Mouse (Mus musculus): ENCODE results near the gene Cacnb1. TPM values are rescaled to one million over a fixed set of nuclear protein-coding genes. Genes with fewer than 3 reads are reported as not detected.

Cacnb1 gene
- polyA plus RNA-seq, 1 experiment from 2014 or later: 10.3 TPM

- WGBS: 83% methylated on average over 1 of the region's 1 CpGs
Observed at GRCm38 (mm10) chr11:98020710-98021109, 2.1 kb downstream of the Cacnb1 start.

DNA sequence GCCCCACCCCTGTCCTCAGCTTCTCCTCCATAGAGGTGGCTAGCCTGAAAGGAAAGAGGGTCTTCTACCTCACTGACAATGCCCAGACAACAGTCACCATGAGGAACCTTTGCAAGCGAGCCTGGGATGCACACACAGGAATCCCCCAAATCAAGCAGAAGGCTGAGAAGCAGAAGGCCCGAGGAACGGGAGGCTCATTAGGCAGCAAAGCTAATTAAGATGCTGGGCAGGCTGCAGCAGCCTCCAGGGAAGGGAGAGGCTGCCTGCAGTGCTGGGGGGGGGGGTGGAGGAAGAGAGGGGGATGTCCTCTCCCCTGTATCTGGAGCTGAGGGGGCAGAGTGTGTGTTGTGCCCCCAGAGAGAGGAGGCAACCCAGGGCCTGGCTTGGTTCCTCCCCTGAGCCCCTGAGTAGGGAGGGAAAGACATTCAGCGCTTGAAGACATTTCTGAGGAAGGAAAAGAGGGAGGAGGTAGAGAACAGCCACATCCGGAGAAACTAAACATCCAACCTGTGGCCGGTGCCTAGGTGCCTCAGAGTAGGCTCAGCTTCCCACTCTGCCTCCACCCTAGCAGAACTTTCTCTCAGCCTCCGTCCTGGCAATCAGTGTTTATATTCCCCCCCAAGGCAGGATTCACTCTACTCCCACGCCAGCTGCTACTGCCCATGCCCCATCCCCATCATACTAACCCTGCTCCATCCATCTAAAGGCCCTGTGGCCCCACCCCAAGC lies 2.8 kb downstream of the Cacnb1 start:
- no peak for ATAC-seq (ENCODE audit: low FRiP score)
- Histone ChIP-seq H3K4me1 (ENCODE audit: control insufficient read depth, insufficient read depth, low read length) (peaks cover 41% of the 10 kb centered on the region), H3K9me3 (ENCODE audit: control insufficient read depth, low read length) (no peaks in the 10 kb centered on the region), H3K27me3 (ENCODE audit: control insufficient read depth, insufficient read depth, low read length) (no peaks in the 10 kb centered on the region), H3K36me3 (ENCODE audit: control insufficient read depth, insufficient read depth, low read length) (no peaks in the 10 kb centered on the region), H3K9ac (ENCODE audit: low read length) (peak overlapping the region; percentile 33; the same call in 1 of the 2 replicates), H3K4me3 (ENCODE audit: low read depth, low read length) (no peak overlapping the region), H3K27ac (ENCODE audit: low read depth, low read length) (peak overlapping the region; percentile 22; the same call in 1 of the 2 replicates), H3K4me2 (peak overlapping the region; percentile 92)
- WGBS: 40% methylated on average over 8 of the region's 8 CpGs
- no peak for DNase-seq (ENCODE audit: low spot score, missing footprints)

More at GRCm38 (mm10) chr11:98020710-98021109, 2.1 kb downstream of the Cacnb1 start:
- Histone ChIP-seq H3K9me3 (ENCODE audit: control insufficient read depth, low read length) (no peaks in the 10 kb centered on the region), H3K4me1 (ENCODE audit: control insufficient read depth, insufficient read depth, low read length) (peaks cover 42% of the 10 kb centered on the region), H3K4me2 (peak overlapping the region; percentile 92), H3K4me3 (ENCODE audit: low read depth, low read length) (no peak overlapping the region), H3K27me3 (ENCODE audit: control insufficient read depth, insufficient read depth, low read length) (no peaks in the 10 kb centered on the region), H3K27ac (ENCODE audit: low read depth, low read length) (no peak overlapping the region), H3K9ac (ENCODE audit: low read length) (0 out of 2 replicates have a peak overlapping the region, but pooled peaks have one; percentile 33), H3K36me3 (ENCODE audit: control insufficient read depth, insufficient read depth, low read length) (no peaks in the 10 kb centered on the region)
- no peak for DNase-seq (ENCODE audit: low spot score, missing footprints)
- ATAC-seq (ENCODE audit: low FRiP score): no peak

GRCm38 (mm10) chr11:98018858-98019641 lies 3.8 kb downstream of the Cacnb1 start:
- H3K36me3 ChIP-seq (ENCODE audit: control insufficient read depth, insufficient read depth, low read length): no peaks in the 10 kb centered on the region
- peaks cover 41% of the 10 kb centered on the region for H3K4me1 ChIP-seq (ENCODE audit: control insufficient read depth, insufficient read depth, low read length)
- no peaks in the 10 kb centered on the region for H3K27me3 ChIP-seq (ENCODE audit: control insufficient read depth, insufficient read depth, low read length)
- ATAC-seq (ENCODE audit: low FRiP score): 0 out of 2 replicates have a peak, but pooled peaks have one; percentile 17
- no peak overlapping the region for H3K4me3 ChIP-seq (ENCODE audit: low read depth, low read length)
- no peak overlapping the region; the same call in 1 of the 2 replicates for H3K9ac ChIP-seq (ENCODE audit: low read length)
- H3K27ac ChIP-seq (ENCODE audit: low read depth, low read length): no peak overlapping the region; the same call in 1 of the 2 replicates
- H3K4me2 ChIP-seq: 0 out of 2 replicates have a peak overlapping the region, but pooled peaks have one; percentile 6
- no peak for DNase-seq (ENCODE audit: low spot score, missing footprints)
- WGBS: 19% methylated on average over 10 of the region's 10 CpGs
- no peaks in the 10 kb centered on the region for H3K9me3 ChIP-seq (ENCODE audit: control insufficient read depth, low read length)

GRCm38 (mm10) chr11:98018222-98018621 lies 4.6 kb downstream of the Cacnb1 start:
- Histone ChIP-seq H3K4me2 (no peak overlapping the region), H3K4me1 (ENCODE audit: control insufficient read depth, insufficient read depth, low read length) (peaks cover 40% of the 10 kb centered on the region), H3K27ac (ENCODE audit: low read depth, low read length) (no peak overlapping the region; the same call in 1 of the 2 replicates), H3K4me3 (ENCODE audit: low read depth, low read length) (no peak overlapping the region), H3K9ac (ENCODE audit: low read length) (no peak overlapping the region; the same call in 1 of the 2 replicates), H3K9me3 (ENCODE audit: control insufficient read depth, low read length) (no peaks in the 10 kb centered on the region), H3K27me3 (ENCODE audit: control insufficient read depth, insufficient read depth, low read length) (no peaks in the 10 kb centered on the region), H3K36me3 (ENCODE audit: control insufficient read depth, insufficient read depth, low read length) (no peaks in the 10 kb centered on the region)
- DNase-seq (ENCODE audit: low spot score, missing footprints): no peak
- WGBS: 54% methylated on average over 6 of the region's 6 CpGs
- ATAC-seq (ENCODE audit: low FRiP score): no peak

- ATAC-seq (ENCODE audit: low FRiP score) (no peak), DNase-seq (ENCODE audit: low spot score, missing footprints) (no peak)
- no peak overlapping the region for H3K9ac ChIP-seq (ENCODE audit: low read length)
- no peaks in the 10 kb centered on the region for H3K36me3 ChIP-seq (ENCODE audit: control insufficient read depth, insufficient read depth, low read length)
- no peaks in the 10 kb centered on the region for H3K27me3 ChIP-seq (ENCODE audit: control insufficient read depth, insufficient read depth, low read length)
- H3K4me2 ChIP-seq: no peak overlapping the region
- H3K4me3 ChIP-seq (ENCODE audit: low read depth, low read length): no peak overlapping the region
- peaks cover 33% of the 10 kb centered on the region for H3K4me1 ChIP-seq (ENCODE audit: control insufficient read depth, insufficient read depth, low read length)
- no peak overlapping the region for H3K27ac ChIP-seq (ENCODE audit: low read depth, low read length)
- H3K9me3 ChIP-seq (ENCODE audit: control insufficient read depth, low read length): no peaks in the 10 kb centered on the region
- WGBS: 68% methylated on average over 4 of the region's 4 CpGs
Observed at GRCm38 (mm10) chr11:98016824-98017223, 6.0 kb downstream of the Cacnb1 start.

DNA sequence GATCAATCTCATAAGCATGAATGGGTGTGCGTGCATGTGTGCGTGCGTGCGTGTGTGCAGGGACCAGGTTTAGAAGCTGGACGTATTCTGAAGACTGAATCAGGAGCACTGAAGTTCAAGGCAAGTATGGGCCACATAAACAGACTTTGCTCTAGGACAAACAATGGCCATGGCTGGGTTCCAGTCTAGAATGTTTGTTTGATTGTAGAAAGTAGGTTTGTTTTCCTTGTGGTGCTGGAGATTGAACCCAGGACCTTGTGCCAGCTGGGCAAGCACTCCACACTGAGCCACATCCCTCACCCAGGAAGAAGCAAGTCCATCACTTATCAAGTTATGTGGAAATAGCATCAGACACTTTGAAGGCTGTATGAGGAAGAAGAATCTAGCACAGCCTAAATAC lies 6.7 kb downstream of the Cacnb1 start:
- no peak overlapping the region for H3K27ac ChIP-seq (ENCODE audit: low read depth, low read length)
- WGBS: 94% methylated on average over 5 of the region's 5 CpGs
- H3K9me3 ChIP-seq (ENCODE audit: control insufficient read depth, low read length): no peaks in the 10 kb centered on the region
- no peak overlapping the region for H3K4me3 ChIP-seq (ENCODE audit: low read depth, low read length)
- ATAC-seq (ENCODE audit: low FRiP score) (no peak), DNase-seq (ENCODE audit: low spot score, missing footprints) (no peak)
- H3K4me1 ChIP-seq (ENCODE audit: control insufficient read depth, insufficient read depth, low read length): peaks cover 26% of the 10 kb centered on the region
- no peak overlapping the region for H3K9ac ChIP-seq (ENCODE audit: low read length)
- no peak overlapping the region for H3K4me2 ChIP-seq
- H3K36me3 ChIP-seq (ENCODE audit: control insufficient read depth, insufficient read depth, low read length): no peaks in the 10 kb centered on the region
- H3K27me3 ChIP-seq (ENCODE audit: control insufficient read depth, insufficient read depth, low read length): no peaks in the 10 kb centered on the region

DNA sequence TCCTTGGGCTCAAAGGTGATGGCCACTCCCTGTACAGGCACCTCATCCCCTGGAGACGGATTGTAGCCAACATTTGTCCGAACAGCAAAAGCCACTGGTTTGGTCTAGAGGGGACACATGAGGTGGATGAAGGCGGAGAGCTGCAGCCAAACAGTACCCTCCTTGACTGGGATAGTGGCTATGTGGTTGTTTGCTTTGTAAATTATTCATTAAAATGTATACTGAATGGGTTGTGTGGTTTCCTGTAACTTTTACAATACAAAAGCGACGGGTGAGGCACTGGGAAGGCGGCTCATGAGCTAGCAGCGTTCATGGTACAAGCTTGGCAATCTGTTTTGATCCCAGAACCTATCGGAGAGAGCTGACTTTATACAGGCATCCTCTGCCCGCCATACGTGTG lies 10.0 kb downstream of the Cacnb1 start:
- Histone ChIP-seq H3K9ac (ENCODE audit: low read length) (no peak overlapping the region), H3K4me2 (no peak overlapping the region), H3K27ac (ENCODE audit: low read depth, low read length) (no peak overlapping the region), H3K4me3 (ENCODE audit: low read depth, low read length) (no peak overlapping the region), H3K4me1 (ENCODE audit: control insufficient read depth, insufficient read depth, low read length) (no peaks in the 10 kb centered on the region), H3K27me3 (ENCODE audit: control insufficient read depth, insufficient read depth, low read length) (no peaks in the 10 kb centered on the region), H3K9me3 (ENCODE audit: control insufficient read depth, low read length) (no peaks in the 10 kb centered on the region), H3K36me3 (ENCODE audit: control insufficient read depth, insufficient read depth, low read length) (peaks cover 2% of the 10 kb centered on the region; the same call in 1 of the 2 replicates)
- no peak for DNase-seq (ENCODE audit: low spot score, missing footprints)
- no peak for ATAC-seq (ENCODE audit: low FRiP score)
- 84% methylated on average over 10 of the region's 10 CpGs for WGBS

DNA sequence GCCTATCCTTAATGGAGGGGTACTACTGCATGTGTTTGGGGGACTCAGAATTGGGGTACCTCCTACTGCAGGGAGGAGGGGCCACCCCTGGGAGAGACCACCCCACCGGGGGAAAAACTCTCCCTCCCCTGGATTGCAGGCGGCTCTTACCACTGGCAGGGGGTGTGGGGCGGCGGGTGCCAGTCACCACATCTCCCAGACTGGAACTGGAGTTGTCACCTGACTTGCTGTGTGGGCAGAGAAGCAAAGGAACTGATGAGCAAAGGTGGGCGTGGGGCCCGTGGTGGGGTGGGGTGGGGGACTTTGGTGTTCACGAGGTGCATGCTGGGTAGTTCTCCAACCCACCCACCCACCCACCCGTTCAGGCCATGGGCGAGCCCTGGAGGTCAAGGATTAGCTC lies 11.1 kb downstream of the Cacnb1 start:
- Histone ChIP-seq H3K27me3 (ENCODE audit: control insufficient read depth, insufficient read depth, low read length) (no peaks in the 10 kb centered on the region), H3K9me3 (ENCODE audit: control insufficient read depth, low read length) (no peaks in the 10 kb centered on the region), H3K4me1 (ENCODE audit: control insufficient read depth, insufficient read depth, low read length) (no peaks in the 10 kb centered on the region), H3K27ac (ENCODE audit: low read depth, low read length) (no peak overlapping the region), H3K4me3 (ENCODE audit: low read depth, low read length) (no peak overlapping the region), H3K9ac (ENCODE audit: low read length) (no peak overlapping the region), H3K36me3 (ENCODE audit: control insufficient read depth, insufficient read depth, low read length) (peaks cover 2% of the 10 kb centered on the region; the same call in 1 of the 2 replicates), H3K4me2 (no peak overlapping the region)
- DNase-seq (ENCODE audit: low spot score, missing footprints) (no peak), ATAC-seq (ENCODE audit: low FRiP score) (no peak)
- 60% methylated on average over 9 of the region's 9 CpGs for WGBS

- WGBS: 87% methylated on average over 11 of the region's 11 CpGs
- Histone ChIP-seq H3K9me3 (ENCODE audit: control insufficient read depth, low read length) (no peaks in the 10 kb centered on the region), H3K4me3 (ENCODE audit: low read depth, low read length) (no peak overlapping the region), H3K36me3 (ENCODE audit: control insufficient read depth, insufficient read depth, low read length) (peaks cover 2% of the 10 kb centered on the region; the same call in 1 of the 2 replicates), H3K27me3 (ENCODE audit: control insufficient read depth, insufficient read depth, low read length) (peaks cover 2% of the 10 kb centered on the region; the same call in 1 of the 2 replicates), H3K4me2 (no peak overlapping the region), H3K9ac (ENCODE audit: low read length) (no peak overlapping the region), H3K4me1 (ENCODE audit: control insufficient read depth, insufficient read depth, low read length) (peaks cover 2% of the 10 kb centered on the region; the same call in 1 of the 2 replicates), H3K27ac (ENCODE audit: low read depth, low read length) (no peak overlapping the region)
- ATAC-seq (ENCODE audit: low FRiP score) (no peak), DNase-seq (ENCODE audit: low spot score, missing footprints) (no peak)
Observed at GRCm38 (mm10) chr11:98008087-98008486, 14.7 kb downstream of the Cacnb1 start.
